Mouse (Mus musculus) myocyte (in vitro differentiated cells): ENCODE results near the gene Pax4. TPM values are rescaled to one million over a fixed set of nuclear protein-coding genes. Genes with fewer than 3 reads are reported as not detected.

Experiments used
- H3K27me3 ChIP-seq: one replicate; pipeline ENCODE4 v1.6.1; 2011; ENCODE audit not compliant: control insufficient read depth, insufficient read depth, insufficient read length
- H3K36me3 ChIP-seq: one replicate; pipeline ENCODE4 v1.6.1; 2011; ENCODE audit not compliant: control insufficient read depth, insufficient read depth
- H3K4me2 ChIP-seq: one replicate; pipeline ENCODE4 v1.6.1; 2011; ENCODE audit warnings: low read depth, control low read depth
- H3K4me3 ChIP-seq: one replicate; pipeline ENCODE4 v1.5.1; 2011; ENCODE audit warnings: mild to moderate bottlenecking, control low read depth, moderate library complexity
- H3K79me2 ChIP-seq: one replicate; pipeline ENCODE4 v1.6.1; 2011; ENCODE audit not compliant: control insufficient read depth, insufficient read depth
- H3ac ChIP-seq: one replicate; pipeline ENCODE4 v1.6.1; 2011; ENCODE audit not compliant: control insufficient read depth, insufficient read length
- CEBPB ChIP-seq: IDR thresholded peaks from 2 replicates; pipeline ENCODE4 v1.6.1; 2011; ENCODE audit warnings: mild to moderate bottlenecking, moderate library complexity; ENCODE audit not compliant: poor library complexity, insufficient read depth, severe bottlenecking
- E2F4 ChIP-seq: IDR thresholded peaks from one replicate; pipeline ENCODE4 v1.6.1; 2011; ENCODE audit warnings: mild to moderate bottlenecking, control low read depth, moderate library complexity; ENCODE audit not compliant: insufficient read depth
- MAX ChIP-seq: IDR thresholded peaks from one replicate; pipeline ENCODE4 v1.6.1; 2011; ENCODE audit warnings: low read depth, mild to moderate bottlenecking, control low read depth
- MYOD1 ChIP-seq, 3 experiments: IDR thresholded peaks; one replicate each; pipeline ENCODE4 v1.6.1; 2011; ENCODE audit warnings: control low read depth in 2 of 3, low read depth in 2 of 3, mild to moderate bottlenecking in 2 of 3, moderate library complexity in 1 of 3; ENCODE audit not compliant: insufficient read length in 2 of 3, control insufficient read depth in 1 of 3
- MYOG ChIP-seq, 3 experiments: IDR thresholded peaks; one replicate each; pipeline ENCODE4 v1.6.1; 2011; ENCODE audit warnings: control low read depth in 2 of 3, low read depth in 2 of 3, mild to moderate bottlenecking in 2 of 3; ENCODE audit not compliant: insufficient read length in 2 of 3, control insufficient read depth in 1 of 3, insufficient read depth in 1 of 3
- POLR2A ChIP-seq: IDR thresholded peaks from one replicate; pipeline ENCODE4 v1.6.1; 2011; ENCODE audit warnings: low read depth, mild to moderate bottlenecking, control low read depth, moderate library complexity; ENCODE audit not compliant: insufficient read length
- POLR2AphosphoS2 ChIP-seq: IDR thresholded peaks from one replicate; pipeline ENCODE4 v1.6.1; 2011; ENCODE audit warnings: low read depth, control low read depth; ENCODE audit not compliant: insufficient read length
- REST ChIP-seq: IDR thresholded peaks from one replicate; pipeline ENCODE4 v1.6.1; 2011; ENCODE audit warnings: mild to moderate bottlenecking, control low read depth, moderate library complexity; ENCODE audit not compliant: insufficient read depth, insufficient read length
- SRF ChIP-seq: IDR thresholded peaks from one replicate; pipeline ENCODE4 v1.6.1; 2011; ENCODE audit warnings: low read depth; ENCODE audit not compliant: control insufficient read depth, insufficient read length
- TCF12 ChIP-seq: IDR thresholded peaks from one replicate; pipeline ENCODE4 v1.6.1; 2011; ENCODE audit warnings: mild to moderate bottlenecking, control low read depth; ENCODE audit not compliant: poor library complexity, insufficient read depth, severe bottlenecking
- TCF3 ChIP-seq: IDR thresholded peaks from one replicate; pipeline ENCODE4 v1.6.1; 2011; ENCODE audit warnings: low read depth, control low read depth; ENCODE audit not compliant: insufficient read length
- USF1 ChIP-seq: IDR thresholded peaks from one replicate; pipeline ENCODE4 v1.6.1; 2011; ENCODE audit warnings: low read depth, mild to moderate bottlenecking, control low read depth, moderate library complexity
- polyA plus RNA-seq: library from polyadenylated mRNA; unstranded; fragments of >200 nt; fragmentation: generic; extraction: Trizol; gene quantifications from one replicate; pipeline ENCODE4 v1.2.1, GENCODE M21; 2012; ENCODE audit warnings: missing spikeins

The Pax4 gene
- polyA plus RNA-seq, 1 experiment = not detected

DNA sequence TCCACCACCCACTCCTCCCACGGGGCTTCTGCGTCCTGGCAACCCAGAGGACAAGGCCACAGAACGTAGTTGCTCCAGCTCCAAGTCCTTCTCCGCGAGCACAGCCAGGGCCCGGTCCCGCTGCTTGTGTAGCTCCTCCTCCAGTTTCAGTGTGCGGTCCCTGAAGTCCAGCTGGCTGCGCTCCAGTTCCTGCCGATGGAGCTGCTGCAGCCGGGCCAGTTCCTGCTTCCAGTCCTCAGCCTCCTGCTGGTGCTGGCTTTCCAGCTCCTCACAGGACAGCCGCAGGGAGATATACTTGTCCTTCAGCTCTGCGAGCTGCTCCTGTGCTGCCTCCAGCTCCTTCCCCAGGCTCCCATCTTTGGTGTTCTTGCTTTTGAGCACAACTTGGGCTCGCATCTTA is 30.7 kb downstream of the Pax4 start:
- TF ChIP-seq POLR2AphosphoS2 (no peak), REST (no peak), CEBPB (no peak)
- H3K27me3 ChIP-seq = no peaks in the 10 kb centered on the region
- no peak overlapping the region for H3K4me3 ChIP-seq
- no peak overlapping the region for H3ac ChIP-seq
- peaks cover 19% of the 10 kb centered on the region for H3K79me2 ChIP-seq
- no peaks in the 10 kb centered on the region for H3K36me3 ChIP-seq
- no peak overlapping the region for H3K4me2 ChIP-seq

DNA sequence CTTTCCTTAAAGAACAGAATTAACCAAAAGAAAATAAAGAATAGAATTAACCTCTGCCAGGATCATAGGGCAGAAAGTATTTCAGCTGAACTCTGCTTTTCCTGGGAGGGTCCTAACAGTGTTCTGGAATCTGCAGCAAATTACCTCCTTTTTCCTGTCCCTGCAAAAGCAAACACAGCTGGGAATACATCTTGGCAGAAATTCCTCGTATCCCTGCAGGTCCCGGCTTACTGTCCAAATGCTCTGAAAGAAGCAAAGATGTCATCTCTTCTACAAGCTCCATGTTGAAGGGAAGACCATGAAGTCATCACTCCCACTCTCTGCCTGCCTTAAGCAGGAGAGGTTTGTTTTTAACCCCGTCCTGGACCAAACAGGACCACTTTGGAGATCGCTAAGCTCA is 32.2 kb downstream of the Pax4 start:
- Histone ChIP-seq H3K27me3 (no peaks in the 10 kb centered on the region), H3K4me2 (no peak overlapping the region), H3K4me3 (no peak overlapping the region), H3K36me3 (no peaks in the 10 kb centered on the region), H3ac (no peak overlapping the region), H3K79me2 (peaks cover 19% of the 10 kb centered on the region)
- no peak for TF ChIP-seq POLR2A
- no peak for TF ChIP-seq TCF12
- no peak for TF ChIP-seq TCF3
- no peak for TF ChIP-seq REST

DNA sequence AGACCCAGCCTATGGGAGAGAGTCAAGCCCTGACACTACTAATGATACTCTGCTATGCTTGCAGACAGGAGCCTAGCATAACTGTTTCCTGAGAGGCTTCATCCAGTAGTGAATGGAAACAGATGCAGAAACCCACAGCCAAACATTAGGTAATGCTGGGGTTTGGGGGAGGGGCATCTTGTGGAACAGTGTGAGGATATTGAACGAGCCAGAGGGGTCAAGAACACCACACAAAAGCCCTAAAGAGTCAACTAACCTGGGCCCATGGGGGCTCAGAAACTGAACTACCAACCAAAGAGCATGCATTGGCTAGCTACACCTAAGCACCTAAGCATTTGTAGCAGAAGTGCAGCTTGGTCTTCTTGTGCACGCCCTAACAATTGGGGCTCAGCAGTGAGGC is 37.9 kb downstream of the Pax4 start:
- Histone ChIP-seq H3K36me3 (no peaks in the 10 kb centered on the region), H3K27me3 (no peaks in the 10 kb centered on the region), H3ac (no peak overlapping the region), H3K79me2 (no peaks in the 10 kb centered on the region), H3K4me2 (no peak overlapping the region), H3K4me3 (no peak overlapping the region)
- TF ChIP-seq MYOD1 (IDR thresholded peaks at IDR 0.05; ENCODE audit: control insufficient read depth in 1 of 3, insufficient read length in 2 of 3, low read depth in 2 of 3) (no peak), TCF3 (no peak), USF1 (no peak), TCF12 (no peak), CEBPB (no peak), MAX (no peak), MYOG (IDR thresholded peaks at IDR 0.05; ENCODE audit: control insufficient read depth in 1 of 3, insufficient read depth in 1 of 3, insufficient read length in 2 of 3, low read depth in 2 of 3) (no peak), POLR2AphosphoS2 (no peak), E2F4 (no peak), REST (no peak), POLR2A (no peak), SRF (no peak)

DNA sequence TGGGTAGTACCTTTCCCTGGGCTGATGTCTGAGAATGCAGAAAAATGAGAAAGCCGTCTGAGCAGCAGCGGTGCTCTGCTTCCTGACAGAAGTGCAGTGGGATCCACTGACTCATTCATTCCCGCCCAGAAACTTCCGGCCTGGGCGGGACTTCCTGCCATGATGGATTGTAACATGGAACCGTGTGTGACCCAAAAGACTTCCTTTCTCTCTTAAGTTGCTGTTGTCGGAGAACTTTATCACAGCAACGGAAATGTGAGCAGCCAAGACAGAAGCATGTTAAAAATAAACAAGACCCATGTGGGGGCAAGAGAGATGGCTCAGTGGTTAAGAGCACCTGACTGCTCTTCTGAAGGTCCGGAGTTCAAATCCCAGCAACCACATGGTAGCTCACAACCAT is 39.1 kb downstream of the Pax4 start:
- H3K36me3 ChIP-seq = no peaks in the 10 kb centered on the region
- H3K27me3 ChIP-seq = no peaks in the 10 kb centered on the region
- no peak overlapping the region for H3ac ChIP-seq
- no peaks in the 10 kb centered on the region for H3K79me2 ChIP-seq
- no peak overlapping the region for H3K4me3 ChIP-seq
- no peak overlapping the region for H3K4me2 ChIP-seq
- TF ChIP-seq TCF12 (no peak), CEBPB (no peak), E2F4 (no peak), TCF3 (no peak), POLR2A (no peak), USF1 (no peak), SRF (no peak), REST (no peak), POLR2AphosphoS2 (no peak), MAX (no peak), MYOG (IDR thresholded peaks at IDR 0.05; ENCODE audit: control insufficient read depth in 1 of 3, insufficient read depth in 1 of 3, insufficient read length in 2 of 3, low read depth in 2 of 3) (no peak), MYOD1 (IDR thresholded peaks at IDR 0.05; ENCODE audit: control insufficient read depth in 1 of 3, insufficient read length in 2 of 3, low read depth in 2 of 3) (no peak)

DNA sequence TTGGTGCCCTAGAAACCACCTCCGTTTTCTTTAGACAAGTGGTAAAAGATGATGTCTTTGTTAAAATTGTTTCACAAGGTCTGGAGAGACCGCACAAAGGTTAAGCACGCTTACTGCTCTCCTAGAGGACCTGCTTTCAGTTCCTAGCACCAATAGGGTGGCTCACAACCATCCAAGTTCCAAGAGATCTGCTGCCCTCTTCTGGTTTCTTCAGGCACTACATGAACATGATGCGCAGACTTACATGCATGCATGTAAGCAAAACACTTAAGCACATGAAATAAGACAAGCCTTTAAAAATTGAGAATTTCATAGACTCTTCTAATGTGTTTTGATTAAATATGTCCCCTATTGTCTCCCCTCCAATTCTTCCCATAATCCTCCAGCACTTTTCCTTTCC is 49.4 kb downstream of the Pax4 start:
- Histone ChIP-seq H3ac (no peak overlapping the region), H3K4me3 (no peak overlapping the region), H3K27me3 (no peaks in the 10 kb centered on the region), H3K36me3 (no peaks in the 10 kb centered on the region), H3K4me2 (no peak overlapping the region), H3K79me2 (no peaks in the 10 kb centered on the region)
- TF ChIP-seq POLR2AphosphoS2 (no peak), SRF (no peak), CEBPB (no peak), TCF12 (no peak), MYOD1 (IDR thresholded peaks at IDR 0.05; ENCODE audit: control insufficient read depth in 1 of 3, insufficient read length in 2 of 3, low read depth in 2 of 3) (no peak), MAX (no peak), TCF3 (no peak), USF1 (no peak), MYOG (IDR thresholded peaks at IDR 0.05; ENCODE audit: control insufficient read depth in 1 of 3, insufficient read depth in 1 of 3, insufficient read length in 2 of 3, low read depth in 2 of 3) (no peak), POLR2A (no peak), E2F4 (no peak), REST (no peak)
